Mouse (Mus musculus): ENCODE data around the gene Ucp3.

DNA sequence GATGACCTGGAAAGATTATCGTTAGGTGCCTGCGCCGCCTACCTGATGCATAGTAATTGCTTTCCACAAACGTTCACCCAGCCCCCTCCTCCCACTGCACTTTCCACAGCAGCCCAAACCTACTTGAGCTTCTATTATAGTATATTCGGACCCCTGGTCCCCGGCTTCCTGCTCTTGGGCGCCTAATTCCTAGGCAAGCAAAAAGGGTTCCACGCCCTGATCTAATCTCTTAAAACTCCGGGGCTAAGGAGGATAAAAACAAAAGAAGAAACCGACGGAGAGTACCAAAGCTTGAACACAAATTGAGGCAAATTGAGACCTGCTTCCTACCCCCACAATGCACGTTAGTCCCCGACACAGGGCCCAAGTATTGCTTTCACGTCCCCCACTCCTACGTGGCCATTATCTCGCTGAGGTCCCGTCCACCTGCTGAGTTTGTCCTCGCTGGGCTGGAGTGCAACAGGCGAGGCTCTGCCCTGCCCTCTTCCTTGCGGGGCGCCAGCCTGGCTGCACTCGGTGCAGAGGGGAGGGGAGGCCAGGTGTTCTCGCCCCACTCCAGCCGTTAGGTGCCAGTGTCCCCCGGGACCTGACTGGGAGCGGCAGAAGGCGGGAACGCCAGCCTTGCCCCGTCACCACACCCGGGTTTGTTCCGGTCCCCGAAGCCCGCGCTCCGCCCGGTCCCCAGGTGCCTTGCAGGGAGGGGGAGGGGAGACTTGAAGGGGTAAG is 19.8 kb downstream of the Ucp3 start:
- TF ChIP-seq CTCF (IDR thresholded peaks at IDR 0.05; ENCODE audit: control insufficient read depth, insufficient read depth, insufficient read length) (no peak), MYOG (IDR thresholded peaks at IDR 0.05; ENCODE audit: control insufficient read depth, extremely low read depth, insufficient read length) (no peak), CEBPB (IDR thresholded peaks at IDR 0.05; ENCODE audit: low read depth) (no peak), MYOD1 (IDR thresholded peaks at IDR 0.05; ENCODE audit: control insufficient read depth, insufficient read length, low read depth) (no peak)
